Mouse (Mus musculus) forebrain, embryonic 12.5 days (tissue): ENCODE data around the gene Ubox5. TPM values are rescaled to one million over a fixed set of nuclear protein-coding genes. Genes with fewer than 3 reads are reported as not detected.

Source experiments
- ATAC-seq: fragments of 200-750 bp; cut with Nextera tagmentation; 2 replicates; pipeline ENCODE4 v1.8.0; 2017; ENCODE audit warnings: moderate TSS enrichment; ENCODE audit not compliant: low FRiP score
- H3K27ac ChIP-seq: fragments of 300-500 bp; sonication (generic); 2 replicates; pipeline ENCODE4 v1.5.1; 2016; ENCODE audit warnings: mild to moderate bottlenecking
- H3K27me3 ChIP-seq: fragments of 300-500 bp; sonication (generic); 2 replicates; pipeline ENCODE4 v1.6.1; 2016; ENCODE audit warnings: mild to moderate bottlenecking
- H3K36me3 ChIP-seq: fragments of 300-500 bp; sonication (generic); replicated peaks from 2 replicates; pipeline ENCODE4 v1.6.1; 2016; ENCODE audit warnings: mild to moderate bottlenecking
- H3K4me1 ChIP-seq: fragments of 300-500 bp; sonication (generic); 2 replicates; pipeline ENCODE4 v1.6.1; 2016
- H3K4me2 ChIP-seq: fragments of 300-500 bp; sonication (generic); 2 replicates; pipeline ENCODE4 v1.6.1; 2016; ENCODE audit warnings: mild to moderate bottlenecking, moderate library complexity
- H3K4me3 ChIP-seq: fragments of 300-500 bp; sonication (generic); replicated peaks from 2 replicates; pipeline ENCODE4 v1.5.1; 2016; ENCODE audit warnings: mild to moderate bottlenecking
- H3K9ac ChIP-seq: fragments of 300-500 bp; sonication (generic); 2 replicates; pipeline ENCODE4 v1.6.1; 2016; ENCODE audit warnings: mild to moderate bottlenecking
- H3K9me3 ChIP-seq: fragments of 300-500 bp; sonication (generic); 2 replicates; pipeline ENCODE4 v1.6.1; 2016
- WGBS: fragments of 180-500 bp; shearing (Covaris S2); methylation state at CpG from one replicate; pipeline ENCODE4 v1.1.7; 2016; 5-methylcytosine and 5-hydroxymethylcytosine counted together
- polyA plus RNA-seq: library from polyadenylated mRNA; unstranded; fragments of >200 nt; fragmentation: Nextera tagmentation; extraction: Ambion mirVana; gene quantifications from 2 replicates; pipeline ENCODE4 v1.2.1, GENCODE M21; 2016

Gene Ubox5
- polyA plus RNA-seq, 1 experiment from 2014 or later = 13.1 TPM

DNA sequence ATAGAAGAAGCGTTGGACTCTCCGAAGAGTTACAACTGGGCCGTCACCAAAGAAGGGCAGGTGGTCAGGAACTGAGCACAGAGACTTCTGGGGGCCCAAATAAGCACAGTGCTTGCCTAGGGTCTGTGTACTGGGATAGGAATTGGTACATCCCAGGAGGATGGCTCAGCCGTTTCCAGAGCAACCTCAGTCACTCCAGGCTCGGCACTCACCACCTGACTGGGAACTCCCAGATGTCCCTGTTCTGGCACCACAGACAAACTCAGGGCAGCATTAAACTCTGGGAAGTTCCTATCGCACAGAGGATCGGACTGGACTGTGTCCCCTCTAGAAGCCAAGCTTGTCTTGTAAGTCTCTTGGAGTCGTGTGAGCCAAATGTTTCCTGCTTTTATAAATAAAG is 64.9 kb downstream of the Ubox5 start:
- 84% methylated on average over 8 of the region's 8 CpGs for WGBS

DNA sequence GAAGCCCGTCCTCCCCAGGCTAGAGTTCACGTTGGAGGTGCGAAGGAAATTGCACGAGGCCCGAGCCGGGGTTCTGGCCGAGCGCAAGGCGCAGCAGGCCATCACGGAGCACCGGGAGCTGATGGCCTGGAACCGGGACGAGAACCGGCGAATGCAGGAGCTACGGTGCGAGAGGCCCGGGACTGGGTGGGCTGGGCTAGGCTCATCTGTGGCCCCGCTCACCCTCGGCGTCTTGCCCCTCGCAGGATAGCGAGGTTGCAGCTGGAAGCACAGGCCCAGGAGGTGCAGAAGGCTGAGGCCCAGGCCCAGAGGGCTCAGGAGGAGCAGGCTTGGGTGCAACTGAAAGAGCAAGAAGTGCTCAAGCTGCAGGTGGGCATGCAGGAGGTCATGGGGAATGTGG is 65.8 kb downstream of the Ubox5 start:
- H3K4me2 ChIP-seq = peak overlapping the region; percentile 92
- ATAC-seq = peak; percentile 33
- peaks cover 18% of the 10 kb centered on the region for H3K36me3 ChIP-seq
- H3K27ac ChIP-seq = no peak overlapping the region
- WGBS = under 1% methylated on average over 23 of the region's 23 CpGs
- H3K9me3 ChIP-seq = no peaks in the 10 kb centered on the region
- peak overlapping the region; percentile 83 for H3K9ac ChIP-seq
- H3K4me1 ChIP-seq = peaks cover 21% of the 10 kb centered on the region
- no peaks in the 10 kb centered on the region for H3K27me3 ChIP-seq
- H3K4me3 ChIP-seq = peak overlapping the region; percentile 92

More for the DNA sequence above, 64.9 kb downstream of the Ubox5 start:
- H3K36me3 ChIP-seq = peaks cover 18% of the 10 kb centered on the region
- peak overlapping the region; percentile 92; the same call in 1 of the 2 replicates for H3K4me3 ChIP-seq
- no peaks in the 10 kb centered on the region for H3K9me3 ChIP-seq
- H3K27me3 ChIP-seq = no peaks in the 10 kb centered on the region
- peak overlapping the region; percentile 92 for H3K4me2 ChIP-seq
- peak overlapping the region; percentile 83; the same call in 1 of the 2 replicates for H3K9ac ChIP-seq
- ATAC-seq = no peak
- H3K27ac ChIP-seq = no peak overlapping the region
- peaks cover 21% of the 10 kb centered on the region for H3K4me1 ChIP-seq

DNA sequence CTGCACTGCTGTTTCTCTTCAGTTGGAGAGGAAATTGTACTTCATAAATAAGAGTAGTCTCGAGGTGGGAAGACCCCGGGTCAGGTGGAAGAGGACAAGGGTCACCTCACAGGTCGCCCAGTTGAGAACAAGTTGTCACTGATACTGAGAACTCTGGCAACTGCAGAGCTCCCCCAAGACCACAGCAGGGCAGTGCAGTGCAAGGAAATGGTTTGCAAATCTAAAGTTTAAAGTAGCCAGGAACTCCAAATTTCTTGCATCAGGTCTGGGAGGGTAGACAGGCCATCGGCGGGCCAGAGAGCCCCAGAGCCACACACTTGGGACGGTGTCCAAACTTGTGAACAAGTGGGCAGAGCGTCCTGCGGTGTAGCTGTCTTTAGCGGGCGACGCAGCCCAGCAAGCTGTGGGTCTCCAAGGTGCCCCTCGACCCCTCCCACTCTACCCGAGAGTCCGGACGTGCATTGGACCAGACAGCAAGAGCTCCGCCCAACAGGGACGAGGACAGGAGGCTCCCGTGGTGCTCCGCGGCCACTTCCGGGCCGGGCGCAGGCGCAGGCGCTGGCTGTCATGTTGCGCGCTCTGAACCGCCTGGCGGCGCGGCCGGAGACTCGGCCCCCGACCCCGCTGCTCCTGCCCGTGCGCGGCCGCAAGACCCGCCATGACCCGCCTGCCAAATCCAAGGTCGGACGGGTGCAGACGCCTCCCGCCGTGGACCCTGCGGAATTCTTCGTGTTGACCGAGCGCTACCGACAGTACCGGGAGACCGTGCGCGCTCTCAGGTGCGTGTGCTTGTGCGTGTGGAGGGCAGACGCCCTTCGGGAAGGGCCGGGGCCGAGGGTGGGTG is 66.4 kb downstream of the Ubox5 start, which contains the start of gene Mrps26:
TSS of gene Mrps26 (plus strand) at position 531 of the 844 bp plus-strand sequence.
- peaks cover 18% of the 10 kb centered on the region for H3K36me3 ChIP-seq
- peak within 1 kb of the TSS; percentile 83 for H3K9ac ChIP-seq
- H3K4me3 ChIP-seq = peak within 1 kb of the TSS; percentile 92
- H3K4me2 ChIP-seq = peak within 1 kb of the TSS; percentile 92
- peaks cover 21% of the 10 kb centered on the region for H3K4me1 ChIP-seq
- under 1% methylated on average over 61 of the region's 61 CpGs for WGBS
- H3K9me3 ChIP-seq = no peaks in the 10 kb centered on the region
- peak within 1 kb of the TSS; percentile 22; the same call in 1 of the 2 replicates for H3K27ac ChIP-seq
- no peaks in the 10 kb centered on the region for H3K27me3 ChIP-seq
- ATAC-seq = peak; percentile 100

DNA sequence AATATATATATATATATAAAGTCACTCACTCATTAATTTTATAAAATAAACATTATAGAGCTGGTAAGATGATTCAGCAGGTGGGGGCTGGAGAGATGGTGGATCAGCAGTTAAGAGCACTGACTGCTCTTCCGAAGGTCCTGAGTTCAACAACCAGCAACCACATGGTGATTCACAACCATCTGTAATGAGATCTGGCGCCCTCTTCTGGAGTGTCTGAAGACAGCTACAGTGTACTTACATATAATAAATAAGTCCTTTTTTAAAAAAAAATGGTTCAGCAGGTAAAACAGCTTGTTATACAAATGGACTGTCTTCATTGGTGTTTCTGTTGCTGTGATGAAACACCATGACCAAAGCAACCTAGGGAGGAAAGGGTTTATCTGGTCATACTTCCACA is 71.8 kb downstream of the Ubox5 start:
- WGBS = 68% methylated on average over 2 of the region's 2 CpGs

DNA sequence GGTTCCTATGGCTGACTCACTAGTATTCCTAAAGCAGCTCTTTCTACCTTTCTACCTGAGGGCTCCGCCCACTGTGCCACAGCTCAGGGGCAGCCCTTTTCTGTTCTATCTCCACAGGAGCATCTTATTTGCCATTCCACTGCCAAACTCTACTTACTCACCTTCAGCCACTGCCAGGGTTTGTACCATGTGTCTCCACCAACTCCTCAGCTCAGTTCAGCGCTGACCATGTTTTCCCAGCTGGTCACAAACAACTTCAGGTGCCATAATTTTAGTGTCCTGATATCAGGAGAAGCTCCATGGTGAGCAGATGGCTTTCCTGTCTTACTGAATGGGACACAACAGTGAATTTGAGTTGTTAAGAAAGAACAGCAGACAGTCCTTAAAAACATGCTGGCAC is 72.4 kb downstream of the Ubox5 start:
- Histone ChIP-seq H3K4me2 (no peak overlapping the region), H3K36me3 (peaks cover 48% of the 10 kb centered on the region), H3K27me3 (no peaks in the 10 kb centered on the region), H3K9me3 (no peaks in the 10 kb centered on the region), H3K27ac (no peak overlapping the region), H3K4me3 (no peak overlapping the region), H3K4me1 (no peaks in the 10 kb centered on the region), H3K9ac (no peak overlapping the region)
- ATAC-seq = no peak
- 93% methylated on average over 2 of the region's 2 CpGs for WGBS

More for the DNA sequence above, 71.8 kb downstream of the Ubox5 start:
- no peaks in the 10 kb centered on the region for H3K27me3 ChIP-seq
- ATAC-seq = no peak
- no peak overlapping the region for H3K4me3 ChIP-seq
- H3K9me3 ChIP-seq = no peaks in the 10 kb centered on the region
- peaks cover 43% of the 10 kb centered on the region for H3K36me3 ChIP-seq
- no peak overlapping the region for H3K9ac ChIP-seq
- H3K4me2 ChIP-seq = no peak overlapping the region
- peaks cover 5% of the 10 kb centered on the region for H3K4me1 ChIP-seq
- H3K27ac ChIP-seq = no peak overlapping the region

DNA sequence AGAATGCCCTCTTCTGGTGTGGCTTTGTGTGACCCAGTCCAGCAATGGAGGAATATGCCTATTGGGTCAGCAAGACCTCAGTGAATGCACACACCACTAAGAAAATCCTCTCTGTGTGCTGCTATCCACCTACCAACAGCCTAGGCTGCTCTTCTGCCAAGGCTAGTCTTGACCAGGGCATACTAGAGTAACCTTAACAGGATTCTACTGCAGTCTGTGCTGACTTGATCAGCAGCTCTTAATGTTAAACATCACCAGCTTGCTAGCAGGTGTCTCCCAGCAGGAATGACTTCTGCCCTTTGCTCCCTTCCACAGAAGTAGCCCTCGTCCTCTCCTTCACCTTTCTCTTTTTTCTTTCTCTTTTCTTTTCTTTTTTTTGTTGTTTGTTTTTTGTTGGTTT is 73.5 kb downstream of the Ubox5 start:
- 86% methylated on average over 1 of the region's 1 CpGs for WGBS
- H3K4me3 ChIP-seq = no peak overlapping the region
- H3K36me3 ChIP-seq = peaks cover 60% of the 10 kb centered on the region

DNA sequence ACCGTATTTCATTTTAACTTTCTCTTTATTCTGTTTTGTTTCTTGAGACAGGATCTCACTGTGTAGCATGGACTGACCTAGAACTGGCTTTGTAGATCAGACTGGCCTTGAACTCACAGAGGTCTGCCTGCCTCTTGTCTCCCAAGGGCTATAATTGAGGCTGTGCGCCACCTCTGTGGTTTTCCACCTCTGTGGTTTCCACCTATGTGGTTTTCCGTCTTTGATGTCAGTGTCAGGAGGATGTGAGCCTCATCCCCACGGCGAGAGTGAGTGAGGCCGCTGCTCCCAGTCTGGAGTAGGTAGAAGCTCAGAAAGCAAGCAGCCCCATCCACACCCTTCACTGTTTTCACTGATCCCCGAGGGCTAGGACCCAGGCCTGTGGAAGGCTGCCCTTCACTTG is 75.0 kb downstream of the Ubox5 start:
- no peaks in the 10 kb centered on the region for H3K9me3 ChIP-seq
- no peak overlapping the region for H3K4me3 ChIP-seq
- no peak overlapping the region for H3K4me2 ChIP-seq
- no peak overlapping the region for H3K9ac ChIP-seq
- ATAC-seq = no peak
- no peaks in the 10 kb centered on the region for H3K4me1 ChIP-seq
- 89% methylated on average over 7 of the region's 7 CpGs for WGBS
- H3K36me3 ChIP-seq = peaks cover 73% of the 10 kb centered on the region
- no peaks in the 10 kb centered on the region for H3K27me3 ChIP-seq
- no peak overlapping the region for H3K27ac ChIP-seq

More for the DNA sequence above, 73.5 kb downstream of the Ubox5 start:
- Histone ChIP-seq H3K27ac (no peak overlapping the region), H3K27me3 (no peaks in the 10 kb centered on the region), H3K4me1 (no peaks in the 10 kb centered on the region), H3K9ac (no peak overlapping the region), H3K4me2 (no peak overlapping the region), H3K9me3 (no peaks in the 10 kb centered on the region)
- no peak for ATAC-seq

DNA sequence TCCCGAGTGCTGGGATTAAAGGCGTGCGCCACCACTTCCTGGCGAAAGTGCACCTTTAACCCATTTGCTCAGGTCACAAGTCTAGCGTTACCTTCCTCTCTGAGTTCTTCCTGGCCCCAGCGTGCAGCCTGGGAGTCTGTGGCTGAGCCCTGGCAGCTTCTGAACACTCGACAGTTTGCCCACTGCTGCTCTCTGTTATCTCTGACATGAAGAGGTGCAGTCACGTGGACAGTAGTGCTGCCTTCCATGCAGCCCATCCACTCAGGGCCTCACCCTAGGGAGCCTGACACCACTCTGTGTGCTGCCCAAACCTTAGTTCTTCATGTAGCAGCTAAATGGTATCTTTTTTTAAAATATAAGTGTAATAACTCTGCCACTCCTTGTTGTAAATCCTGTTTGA is 82.9 kb downstream of the Ubox5 start:
- peaks cover 89% of the 10 kb centered on the region for H3K36me3 ChIP-seq
- no peak overlapping the region for H3K4me2 ChIP-seq
- H3K9ac ChIP-seq = no peak overlapping the region
- 88% methylated on average over 8 of the region's 8 CpGs for WGBS
- no peak overlapping the region for H3K27ac ChIP-seq
- H3K4me1 ChIP-seq = no peaks in the 10 kb centered on the region
- H3K9me3 ChIP-seq = no peaks in the 10 kb centered on the region
- H3K27me3 ChIP-seq = no peaks in the 10 kb centered on the region
- H3K4me3 ChIP-seq = no peak overlapping the region
- ATAC-seq = no peak

DNA sequence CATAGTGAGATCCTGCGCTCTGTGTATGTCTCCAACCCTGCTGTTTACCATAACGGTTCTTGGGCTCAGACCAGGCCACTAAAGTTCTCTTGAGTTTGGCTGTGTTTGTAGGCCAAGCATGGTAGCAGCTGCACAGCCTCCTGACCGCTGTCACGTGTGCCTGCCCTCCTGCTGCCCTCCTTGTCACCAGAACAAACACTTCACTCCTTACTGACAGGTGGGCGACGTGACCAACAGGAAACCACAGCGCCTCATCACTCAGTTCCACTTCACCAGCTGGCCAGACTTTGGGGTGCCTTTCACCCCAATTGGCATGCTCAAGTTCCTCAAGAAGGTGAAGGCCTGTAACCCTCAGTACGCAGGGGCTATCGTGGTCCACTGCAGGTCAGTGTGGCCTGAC is 89.6 kb downstream of the Ubox5 start:
- no peak overlapping the region for H3K4me3 ChIP-seq
- H3K9ac ChIP-seq = no peak overlapping the region
- no peak overlapping the region for H3K4me2 ChIP-seq
- no peak for ATAC-seq
- peaks cover 87% of the 10 kb centered on the region for H3K36me3 ChIP-seq
- H3K27me3 ChIP-seq = no peaks in the 10 kb centered on the region
- no peak overlapping the region for H3K27ac ChIP-seq
- 95% methylated on average over 9 of the region's 9 CpGs for WGBS
- no peaks in the 10 kb centered on the region for H3K4me1 ChIP-seq
- H3K9me3 ChIP-seq = no peaks in the 10 kb centered on the region

Other genes with a start within 250 kb of the Ubox5 start
- 26.2 and 28.4 TPM in 2 replicates for gene Cpxm1, start 232.5 kb downstream of the Ubox5 start, polyA plus RNA-seq
- not detected in 2 replicates for gene Gm28372, start 224.8 kb downstream of the Ubox5 start, polyA plus RNA-seq
- gene 1700020A23Rik, start 224.8 kb downstream of the Ubox5 start, polyA plus RNA-seq = not detected in 2 replicates
- 0.15 TPM in 1 of 2 replicates, not detected in the other for gene Tmem239, start 223.6 kb downstream of the Ubox5 start, polyA plus RNA-seq
- 133 and 137 TPM in 2 replicates for gene Vps16, start 205.7 kb downstream of the Ubox5 start, polyA plus RNA-seq
- 10.9 TPM in 2 replicates for gene Pced1a, start 205.3 kb downstream of the Ubox5 start, polyA plus RNA-seq
- gene Ptpra, start 179.8 kb downstream of the Ubox5 start, polyA plus RNA-seq = 130 and 138 TPM in 2 replicates
- gene Mrps26, start 66.3 kb downstream of the Ubox5 start, polyA plus RNA-seq = 67.0 and 70.9 TPM in 2 replicates
- gene Oxt, start 53.9 kb downstream of the Ubox5 start, polyA plus RNA-seq = not detected in 2 replicates
- gene Avp, start 47.5 kb downstream of the Ubox5 start, polyA plus RNA-seq = not detected in 2 replicates
- gene Fastkd5, start within 50 bp of the Ubox5 start, polyA plus RNA-seq = 16.8 and 19.3 TPM in 2 replicates
- gene Lzts3, start 12.8 kb upstream of the Ubox5 start, polyA plus RNA-seq = 7.2 and 7.4 TPM in 2 replicates
- gene Ddrgk1, start 34.6 kb upstream of the Ubox5 start, polyA plus RNA-seq = 47.8 and 49.7 TPM in 2 replicates
- 145 and 147 TPM in 2 replicates for gene Itpa, start 37.6 kb upstream of the Ubox5 start, polyA plus RNA-seq
- gene Slc4a11, start 67.5 kb upstream of the Ubox5 start, polyA plus RNA-seq = 0.82 and 1.1 TPM in 2 replicates